Mouse (Mus musculus) cortical plate, adult 2 months (tissue): ENCODE data around the gene Fam234b. TPM values are rescaled to one million over a fixed set of nuclear protein-coding genes. Genes with fewer than 3 reads are reported as not detected.

Experiments used
- H3K27ac ChIP-seq: fragments of 200-500 bp; 2 replicates; pipeline ENCODE4 v1.5.1; 2012; ENCODE audit warnings: low read length, control low read depth, inconsistent platforms; ENCODE audit not compliant: insufficient read depth
- H3K4me1 ChIP-seq: fragments of 200-500 bp; 2 replicates; pipeline ENCODE4 v1.6.1; 2011; ENCODE audit warnings: low read length; ENCODE audit not compliant: control insufficient read depth, insufficient read depth
- H3K4me3 ChIP-seq: fragments of 200-500 bp; 2 replicates; pipeline ENCODE4 v1.5.1; 2011; ENCODE audit warnings: mild to moderate bottlenecking, low read length, control low read depth; ENCODE audit not compliant: insufficient read depth
- CTCF ChIP-seq: fragments of 200-500 bp; IDR thresholded peaks from 2 replicates; pipeline ENCODE4 v1.5.1; 2011; ENCODE audit warnings: mild to moderate bottlenecking, control low read depth, low read length; ENCODE audit not compliant: insufficient read depth; ENCODE audit errors: extremely low read depth
- POLR2A ChIP-seq: fragments of 200-500 bp; IDR thresholded peaks from 2 replicates; pipeline ENCODE4 v1.6.1; 2011; ENCODE audit warnings: mild to moderate bottlenecking, low read length, control low read depth; ENCODE audit not compliant: insufficient read depth; ENCODE audit errors: extremely low read depth
- polyA plus RNA-seq: library from polyadenylated mRNA; depleted of rRNA; stranded (reverse); fragments of >200 nt; gene quantifications from 2 replicates; pipeline ENCODE4 v1.2.3, GENCODE M21; 2012

Fam234b gene
- polyA plus RNA-seq, 1 experiment: 158 TPM

GRCm38 (mm10) chr6:135252728-135253077 lies 54.9 kb downstream of the Fam234b start:
- H3K4me1 ChIP-seq: peaks cover 2% of the 10 kb centered on the region; the same call in 1 of the 2 replicates
- no peak overlapping the region for H3K4me3 ChIP-seq
- no peak overlapping the region for H3K27ac ChIP-seq
- no peak for TF ChIP-seq CTCF
- TF ChIP-seq POLR2A: no peak

DNA sequence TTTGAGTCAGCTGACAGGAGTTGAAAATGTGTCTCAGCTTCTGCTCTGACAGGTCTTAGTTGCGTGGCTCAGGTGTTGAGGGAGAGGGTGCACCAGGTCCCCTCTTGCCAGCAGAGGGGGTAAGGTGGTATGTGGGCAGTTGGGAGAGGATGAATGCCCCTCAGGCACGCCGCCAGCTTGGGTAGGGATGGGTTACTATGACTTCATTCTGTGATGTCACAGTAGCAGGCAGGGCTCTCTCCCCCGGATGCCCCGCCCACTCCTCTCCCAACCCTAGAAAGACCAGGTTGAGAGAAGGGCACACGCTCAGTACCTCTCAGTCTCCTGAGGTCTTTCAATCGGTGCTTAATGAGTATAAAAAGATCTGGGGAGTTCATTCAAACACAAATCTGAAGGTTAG lies 56.4 kb downstream of the Fam234b start, which contains the start of gene Gsg1:
Gene Gsg1 (minus strand): TSS at position 199 of the 400 bp plus-strand sequence.
- TF ChIP-seq POLR2A (no peak), CTCF (no peak)
- Histone ChIP-seq H3K4me3 (no peak within 1 kb of the TSS), H3K27ac (no peak within 1 kb of the TSS), H3K4me1 (peaks cover 2% of the 10 kb centered on the region; the same call in 1 of the 2 replicates)

GRCm38 (mm10) chr6:135260435-135260834 lies 62.7 kb downstream of the Fam234b start:
- no peaks in the 10 kb centered on the region for H3K4me1 ChIP-seq
- no peak overlapping the region for H3K27ac ChIP-seq
- H3K4me3 ChIP-seq: no peak overlapping the region
- no peak for TF ChIP-seq POLR2A
- no peak for TF ChIP-seq CTCF

GRCm38 (mm10) chr6:135261124-135261523 lies 63.3 kb downstream of the Fam234b start:
- H3K4me1 ChIP-seq: no peaks in the 10 kb centered on the region
- no peak overlapping the region for H3K4me3 ChIP-seq
- no peak overlapping the region for H3K27ac ChIP-seq
- TF ChIP-seq CTCF (no peak), POLR2A (no peak)

GRCm38 (mm10) chr6:135262565-135262964 lies 64.8 kb downstream of the Fam234b start:
- no peak for TF ChIP-seq CTCF
- no peak for TF ChIP-seq POLR2A
- no peak overlapping the region for H3K27ac ChIP-seq
- H3K4me3 ChIP-seq: no peak overlapping the region
- H3K4me1 ChIP-seq: no peaks in the 10 kb centered on the region

- TF ChIP-seq CTCF: no peak
- TF ChIP-seq POLR2A: no peak
- Histone ChIP-seq H3K4me3 (no peak overlapping the region), H3K27ac (no peak overlapping the region), H3K4me1 (no peaks in the 10 kb centered on the region)
These were observed 66.4 kb downstream of the Fam234b start for GRCm38 (mm10) chr6:135264136-135264535.

DNA sequence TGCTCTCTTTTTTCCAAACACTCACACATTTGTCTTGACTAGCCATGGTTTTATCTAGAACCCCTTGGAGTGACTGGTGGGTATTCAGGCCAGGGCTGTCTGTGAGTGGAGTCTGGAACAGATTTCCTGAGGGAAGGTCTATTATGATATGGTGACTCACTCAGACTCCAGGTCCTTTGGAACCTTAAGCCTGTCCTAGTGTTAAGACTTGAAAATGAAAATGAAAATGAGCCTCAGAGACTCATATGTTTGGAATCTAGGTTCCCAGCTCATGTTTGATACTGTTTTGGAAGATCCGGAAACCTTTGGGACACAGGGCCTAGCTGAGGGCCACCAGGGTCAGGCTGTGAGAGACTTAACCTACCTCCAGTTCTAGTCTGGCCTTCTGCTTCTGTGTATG lies 68.3 kb downstream of the Fam234b start:
- no peak overlapping the region for H3K4me3 ChIP-seq
- no peak overlapping the region for H3K27ac ChIP-seq
- H3K4me1 ChIP-seq: no peaks in the 10 kb centered on the region
- TF ChIP-seq CTCF (no peak), POLR2A (no peak)

GRCm38 (mm10) chr6:135267221-135267620 lies 69.4 kb downstream of the Fam234b start:
- H3K4me1 ChIP-seq: no peaks in the 10 kb centered on the region
- TF ChIP-seq CTCF (no peak), POLR2A (no peak)
- H3K4me3 ChIP-seq: no peak overlapping the region
- no peak overlapping the region for H3K27ac ChIP-seq

- H3K4me1 ChIP-seq: no peaks in the 10 kb centered on the region
- no peak for TF ChIP-seq CTCF
- TF ChIP-seq POLR2A: no peak
- no peak overlapping the region for H3K4me3 ChIP-seq
- H3K27ac ChIP-seq: no peak overlapping the region
These were observed 70.6 kb downstream of the Fam234b start for GRCm38 (mm10) chr6:135268392-135268791.

DNA sequence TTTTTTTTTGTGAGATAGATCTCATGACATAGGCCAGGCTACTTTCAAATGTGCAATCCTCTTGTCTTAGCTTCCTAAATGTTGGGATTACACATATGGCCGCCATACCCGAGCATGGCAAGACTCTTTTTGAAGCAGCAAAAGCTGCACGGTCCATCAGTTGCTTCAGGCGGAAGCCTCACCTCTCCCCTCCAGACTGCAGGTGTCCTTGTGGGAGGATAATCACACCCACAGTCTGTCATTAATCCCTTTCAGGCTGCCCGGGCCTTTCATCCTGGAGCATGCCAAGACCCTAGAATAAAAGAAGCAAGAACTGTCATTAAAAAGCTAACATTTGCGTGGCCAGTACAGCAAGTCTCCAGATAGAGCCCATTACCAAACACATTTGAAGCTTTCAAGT lies 71.8 kb downstream of the Fam234b start:
- Histone ChIP-seq H3K27ac (no peak overlapping the region), H3K4me3 (no peak overlapping the region), H3K4me1 (no peaks in the 10 kb centered on the region)
- TF ChIP-seq POLR2A: no peak
- TF ChIP-seq CTCF: no peak

- Histone ChIP-seq H3K4me3 (no peak overlapping the region), H3K4me1 (no peaks in the 10 kb centered on the region), H3K27ac (no peak overlapping the region)
- TF ChIP-seq POLR2A (no peak), CTCF (no peak)
These were observed 74.0 kb downstream of the Fam234b start for GRCm38 (mm10) chr6:135271761-135272160.
